Mouse (Mus musculus): ENCODE measurements around the gene Usp10.

DNA sequence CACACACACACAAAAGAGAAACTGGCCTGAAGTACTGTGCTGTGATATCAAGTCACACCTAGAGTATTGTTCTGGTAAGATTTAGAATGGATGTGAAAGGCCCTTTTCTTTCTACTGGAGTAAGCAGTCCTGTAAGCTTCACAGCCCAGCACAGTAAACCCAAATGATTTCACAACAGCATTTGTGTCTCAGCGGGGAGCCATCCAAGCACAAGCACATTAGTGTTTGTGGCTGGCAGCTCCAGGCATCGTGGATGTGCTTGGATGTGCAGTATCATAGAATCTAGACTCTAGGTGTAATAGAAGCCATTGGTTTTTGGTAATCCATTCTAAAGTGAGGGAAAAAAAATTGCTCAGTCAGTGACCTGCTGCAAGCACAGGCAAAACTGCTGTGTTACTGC is 29.2 kb downstream of the Usp10 start:
- TF ChIP-seq CTCF (IDR thresholded peaks at IDR 0.05; ENCODE audit: extremely low read depth, insufficient read length, insufficient replicate concordance, low read depth, low read length), result no peak
- no peak for TF ChIP-seq POLR2A (IDR thresholded peaks at IDR 0.05; ENCODE audit: low read depth, low read length)

All from small intestine, adult 2 months (tissue).